Mouse (Mus musculus): Measurements from ENCODE around the gene Minos1. TPM values are rescaled to one million over a fixed set of nuclear protein-coding genes. Genes with fewer than 3 reads are reported as not detected.
A peak's percentile ranks its signal among the peaks of the same experiment; 100 is the strongest.

The Minos1 gene
- polyA plus RNA-seq, 1 experiment from 2014 or later = 818 TPM

DNA sequence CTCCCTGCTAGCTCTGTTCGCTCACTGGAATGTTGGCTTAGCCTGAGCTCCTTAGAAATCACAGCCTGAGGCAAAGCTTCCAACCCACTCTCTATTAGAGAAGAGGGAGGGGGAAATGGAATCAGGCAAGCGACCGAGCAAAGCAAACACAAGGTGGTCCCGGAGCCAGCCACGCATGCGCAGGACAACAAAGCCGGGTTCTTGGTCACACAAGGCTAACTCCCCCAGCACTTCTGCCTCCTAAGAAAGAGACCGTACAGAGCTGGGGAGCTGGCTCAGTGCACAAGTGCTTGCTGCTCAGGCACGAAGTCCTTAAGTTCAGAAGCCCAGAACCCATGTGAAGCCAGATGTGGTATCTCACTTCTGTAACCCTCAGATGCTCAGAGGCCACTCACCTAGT is 12.1 kb upstream of the Minos1 start:
- Histone ChIP-seq H3K4me2 (peak overlapping the region; percentile 17; the same call in 1 of the 2 replicates), H3K4me3 (no peak overlapping the region), H3K9me3 (replicated peaks) (0 out of 2 replicates have a peak, but pooled peaks cover under 1% of the 10 kb centered on the region), H3K27ac (no peak overlapping the region), H3K27me3 (no peaks in the 10 kb centered on the region), H3K9ac (no peak overlapping the region), H3K36me3 (no peaks in the 10 kb centered on the region), H3K4me1 (replicated peaks) (no peaks in the 10 kb centered on the region)
- 57% methylated on average over 9 of the region's 9 CpGs for WGBS
- no peak for ATAC-seq (replicated peaks; ENCODE audit: insufficient number of reproducible peaks, insufficient read depth, low FRiP score, low read depth)

DNA sequence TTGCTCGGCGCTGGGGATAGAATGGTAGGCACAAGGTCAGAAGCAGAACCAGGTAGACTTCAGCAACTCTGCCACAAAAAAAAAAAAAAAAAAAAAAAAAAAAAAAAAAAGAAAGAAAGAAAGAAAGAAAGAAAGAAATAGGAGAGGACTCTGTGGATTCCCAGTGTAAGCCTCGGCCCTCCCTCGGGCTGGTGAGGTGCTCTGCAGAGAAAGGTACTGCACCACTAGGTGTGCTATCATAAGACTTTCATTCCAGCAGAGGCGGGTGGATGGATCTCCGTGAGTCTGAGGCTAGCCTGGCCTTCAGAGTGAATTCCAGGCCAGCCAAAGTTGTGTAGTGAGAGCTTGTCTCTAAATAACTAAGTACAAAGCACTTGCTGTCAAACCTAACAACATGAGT is 10.9 kb upstream of the Minos1 start:
- no peak overlapping the region for H3K4me2 ChIP-seq
- H3K9me3 ChIP-seq (replicated peaks) = no peaks in the 10 kb centered on the region
- H3K4me3 ChIP-seq = no peak overlapping the region
- H3K4me1 ChIP-seq (replicated peaks) = no peaks in the 10 kb centered on the region
- ATAC-seq (replicated peaks; ENCODE audit: insufficient number of reproducible peaks, insufficient read depth, low FRiP score, low read depth) = no peak
- H3K27me3 ChIP-seq = no peaks in the 10 kb centered on the region
- H3K9ac ChIP-seq = no peak overlapping the region
- H3K36me3 ChIP-seq = no peaks in the 10 kb centered on the region
- 71% methylated on average over 6 of the region's 6 CpGs for WGBS
- no peak overlapping the region for H3K27ac ChIP-seq

DNA sequence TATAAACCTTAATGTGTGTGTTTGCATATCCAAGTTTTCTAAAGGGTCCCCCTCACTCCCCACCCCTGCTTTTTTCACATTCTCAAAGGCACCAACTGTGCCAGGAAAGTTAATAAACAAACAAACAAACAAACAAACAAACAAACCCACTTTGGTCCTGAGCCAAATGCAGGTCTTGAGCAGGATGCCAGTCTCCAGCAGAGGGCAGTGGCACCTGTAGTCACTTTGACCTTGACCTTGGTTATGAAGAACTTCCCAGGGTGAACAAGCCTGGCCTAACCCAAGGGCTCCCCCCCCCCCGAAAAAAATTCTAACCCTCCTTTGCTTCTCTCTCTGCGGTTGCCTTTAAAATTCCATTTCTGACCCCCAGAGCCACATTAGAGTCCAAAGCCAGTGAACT is 9.4 kb upstream of the Minos1 start:
- H3K27ac ChIP-seq = no peak overlapping the region
- no peak for ATAC-seq (replicated peaks; ENCODE audit: insufficient number of reproducible peaks, insufficient read depth, low FRiP score, low read depth)
- no peaks in the 10 kb centered on the region for H3K4me1 ChIP-seq (replicated peaks)
- no peaks in the 10 kb centered on the region for H3K36me3 ChIP-seq
- 65% methylated on average over 2 of the region's 2 CpGs for WGBS
- H3K9ac ChIP-seq = no peak overlapping the region
- no peak overlapping the region for H3K4me3 ChIP-seq
- H3K4me2 ChIP-seq = no peak overlapping the region
- no peaks in the 10 kb centered on the region for H3K27me3 ChIP-seq
- no peaks in the 10 kb centered on the region for H3K9me3 ChIP-seq (replicated peaks)

GRCm38 (mm10) chr4:139136011-139136410 is 5.1 kb upstream of the Minos1 start:
- no peak overlapping the region for H3K4me2 ChIP-seq
- no peak overlapping the region for H3K4me3 ChIP-seq
- no peaks in the 10 kb centered on the region for H3K9me3 ChIP-seq (replicated peaks)
- no peaks in the 10 kb centered on the region for H3K36me3 ChIP-seq
- no peaks in the 10 kb centered on the region for H3K27me3 ChIP-seq
- H3K9ac ChIP-seq = no peak overlapping the region
- H3K4me1 ChIP-seq (replicated peaks) = peaks cover 3% of the 10 kb centered on the region; the same call in 1 of the 2 replicates
- WGBS = 67% methylated on average over 2 of the region's 2 CpGs
- ATAC-seq (replicated peaks; ENCODE audit: insufficient number of reproducible peaks, insufficient read depth, low FRiP score, low read depth) = no peak
- no peak overlapping the region for H3K27ac ChIP-seq

GRCm38 (mm10) chr4:139133109-139133508 is 2.2 kb upstream of the Minos1 start:
- no peak overlapping the region for H3K4me2 ChIP-seq
- H3K36me3 ChIP-seq = no peaks in the 10 kb centered on the region
- H3K4me3 ChIP-seq = no peak overlapping the region
- ATAC-seq (replicated peaks; ENCODE audit: insufficient number of reproducible peaks, insufficient read depth, low FRiP score, low read depth) = no peak
- H3K9me3 ChIP-seq (replicated peaks) = no peaks in the 10 kb centered on the region
- no peaks in the 10 kb centered on the region for H3K27me3 ChIP-seq
- H3K9ac ChIP-seq = no peak overlapping the region
- WGBS = 77% methylated on average over 5 of the region's 5 CpGs
- H3K27ac ChIP-seq = no peak overlapping the region
- H3K4me1 ChIP-seq (replicated peaks) = peaks cover 21% of the 10 kb centered on the region

- Histone ChIP-seq H3K36me3 (no peaks in the 10 kb centered on the region), H3K9me3 (replicated peaks) (no peaks in the 10 kb centered on the region), H3K4me2 (no peak overlapping the region), H3K27me3 (no peaks in the 10 kb centered on the region), H3K27ac (peak overlapping the region; percentile 5; the same call in 1 of the 2 replicates), H3K9ac (no peak overlapping the region), H3K4me1 (replicated peaks) (peaks cover 23% of the 10 kb centered on the region), H3K4me3 (no peak overlapping the region)
- 83% methylated on average over 14 of the region's 14 CpGs for WGBS
- ATAC-seq (replicated peaks; ENCODE audit: insufficient number of reproducible peaks, insufficient read depth, low FRiP score, low read depth) = no peak
Observed at GRCm38 (mm10) chr4:139131858-139132672, 1.2 kb upstream of the Minos1 start.

DNA sequence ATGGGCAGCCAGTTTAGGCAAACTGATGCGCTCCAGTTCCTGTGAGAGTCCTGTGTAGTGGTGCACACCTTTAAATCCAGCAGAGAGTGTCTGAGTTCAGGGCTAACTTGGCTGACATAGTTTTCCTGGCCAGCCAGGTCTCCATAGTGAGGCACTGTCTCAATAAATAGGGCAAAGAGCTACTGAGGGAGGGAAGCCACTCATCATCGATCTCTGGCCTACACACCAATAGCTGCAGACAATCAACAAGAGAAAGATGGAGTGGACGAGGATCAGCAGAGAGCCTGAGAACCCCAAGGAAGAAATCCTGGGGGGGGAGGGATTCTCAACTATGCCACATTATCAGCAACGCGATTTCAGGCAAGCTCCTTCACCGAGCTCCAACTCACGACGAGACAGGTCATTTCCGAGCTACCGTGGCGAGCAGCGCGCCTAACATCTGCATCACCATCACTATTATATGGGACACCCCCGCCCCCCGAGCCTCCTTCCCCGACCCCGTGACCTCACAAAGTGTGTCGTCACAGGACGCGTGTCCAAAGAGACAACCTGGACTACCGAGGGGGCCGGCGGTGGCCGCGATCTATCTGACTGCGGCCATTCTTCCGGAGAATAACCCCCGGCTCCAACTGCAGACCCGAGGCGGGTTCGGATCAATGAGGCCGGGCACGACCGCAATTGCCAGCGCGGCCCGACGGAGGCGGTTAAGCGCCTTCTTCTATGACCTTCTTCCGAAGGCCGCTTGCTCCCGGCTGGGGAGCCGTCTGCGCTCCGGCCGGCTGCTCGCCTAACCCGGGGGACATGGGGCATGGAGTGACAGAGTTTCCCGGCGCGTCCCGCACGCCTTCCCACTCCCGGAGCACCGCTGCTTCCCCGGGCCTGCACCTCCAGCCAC is 860 bp downstream of the Minos1 start:
- Histone ChIP-seq H3K9me3 (replicated peaks) (no peaks in the 10 kb centered on the region), H3K36me3 (peaks cover 5% of the 10 kb centered on the region; the same call in 1 of the 2 replicates), H3K4me1 (replicated peaks) (peaks cover 24% of the 10 kb centered on the region), H3K4me2 (peak overlapping the region; percentile 74), H3K4me3 (peak overlapping the region; percentile 71), H3K27ac (peak overlapping the region; percentile 97), H3K27me3 (no peaks in the 10 kb centered on the region), H3K9ac (peak overlapping the region; percentile 83)
- peak; percentile 28 for ATAC-seq (replicated peaks; ENCODE audit: insufficient number of reproducible peaks, insufficient read depth, low FRiP score, low read depth)
- WGBS = 3% methylated on average over 57 of the region's 57 CpGs

- Histone ChIP-seq H3K9me3 (replicated peaks) (no peaks in the 10 kb centered on the region), H3K4me3 (no peak overlapping the region), H3K36me3 (peaks cover 5% of the 10 kb centered on the region; the same call in 1 of the 2 replicates), H3K4me1 (replicated peaks) (peaks cover 24% of the 10 kb centered on the region), H3K27me3 (no peaks in the 10 kb centered on the region), H3K4me2 (no peak overlapping the region), H3K9ac (no peak overlapping the region), H3K27ac (no peak overlapping the region)
- ATAC-seq (replicated peaks; ENCODE audit: insufficient number of reproducible peaks, insufficient read depth, low FRiP score, low read depth) = no peak
- WGBS = 91% methylated on average over 3 of the region's 3 CpGs
Observed at GRCm38 (mm10) chr4:139126475-139126874, 4.4 kb downstream of the Minos1 start.

- H3K4me2 ChIP-seq = no peak overlapping the region
- H3K27me3 ChIP-seq = no peaks in the 10 kb centered on the region
- H3K36me3 ChIP-seq = peaks cover 5% of the 10 kb centered on the region; the same call in 1 of the 2 replicates
- H3K4me1 ChIP-seq (replicated peaks) = peaks cover 32% of the 10 kb centered on the region
- H3K9ac ChIP-seq = no peak overlapping the region
- no peak overlapping the region for H3K27ac ChIP-seq
- no peaks in the 10 kb centered on the region for H3K9me3 ChIP-seq (replicated peaks)
- ATAC-seq (replicated peaks; ENCODE audit: insufficient number of reproducible peaks, insufficient read depth, low FRiP score, low read depth) = no peak
- WGBS = 75% methylated on average over 6 of the region's 6 CpGs
- no peak overlapping the region for H3K4me3 ChIP-seq
Observed at GRCm38 (mm10) chr4:139124940-139125339, 6.0 kb downstream of the Minos1 start.

- no peak for ATAC-seq (replicated peaks; ENCODE audit: insufficient number of reproducible peaks, insufficient read depth, low FRiP score, low read depth)
- peaks cover 25% of the 10 kb centered on the region for H3K4me1 ChIP-seq (replicated peaks)
- 89% methylated on average over 4 of the region's 4 CpGs for WGBS
Observed at GRCm38 (mm10) chr4:139122557-139122956, 8.4 kb downstream of the Minos1 start.

GRCm38 (mm10) chr4:139120998-139121397 is 9.9 kb downstream of the Minos1 start:
- no peak overlapping the region for H3K4me3 ChIP-seq
- H3K27ac ChIP-seq = no peak overlapping the region
- ATAC-seq (replicated peaks; ENCODE audit: insufficient number of reproducible peaks, insufficient read depth, low FRiP score, low read depth) = no peak
- H3K4me2 ChIP-seq = no peak overlapping the region
- no peaks in the 10 kb centered on the region for H3K36me3 ChIP-seq
- no peaks in the 10 kb centered on the region for H3K27me3 ChIP-seq
- H3K9ac ChIP-seq = no peak overlapping the region
- no peaks in the 10 kb centered on the region for H3K9me3 ChIP-seq (replicated peaks)
- WGBS = 73% methylated on average over 7 of the region's 7 CpGs
- peaks cover 30% of the 10 kb centered on the region for H3K4me1 ChIP-seq (replicated peaks)

More at GRCm38 (mm10) chr4:139122557-139122956, 8.4 kb downstream of the Minos1 start:
- no peak overlapping the region for H3K4me3 ChIP-seq
- H3K9ac ChIP-seq = no peak overlapping the region
- no peaks in the 10 kb centered on the region for H3K27me3 ChIP-seq
- H3K36me3 ChIP-seq = peaks cover 5% of the 10 kb centered on the region; the same call in 1 of the 2 replicates
- H3K9me3 ChIP-seq (replicated peaks) = no peaks in the 10 kb centered on the region
- H3K27ac ChIP-seq = no peak overlapping the region
- H3K4me2 ChIP-seq = no peak overlapping the region
